Comparison of ENCODE assay signal across 10 mouse cellular contexts in genomic region chr11:11828251-11828650, GRCm38 (mm10). TPM values are rescaled to one million over a fixed set of nuclear protein-coding genes. Genes with fewer than 3 reads are reported as not detected.
A peak's percentile ranks its signal among the peaks of the same experiment; 100 is the strongest.
DNase-seq lines count a peak whose midpoint lies in the region; ATAC-seq and TF ChIP-seq lines count a peak whose summit lies in the region.
"Had no signal": no experiment of that assay in that cellular context is flagged by ENCODE, and none has a peak within 500 bp of the region (broad histone marks: within the 10 kb centered on the region; RNA-seq: fewer than 3 reads in every experiment).

No protein-coding gene starts in this region.

- no peaks in the 10 kb centered on the region for H3K9me3 ChIP-seq in forebrain, embryonic 10.5 days
- H3K9me3 ChIP-seq in forebrain, postnatal 0 days (ENCODE audit: low read length) = no peaks in the 10 kb centered on the region
- no peaks in the 10 kb centered on the region for H3K9me3 ChIP-seq in midbrain, embryonic 10.5 days (replicated peaks)
- H3K9me3 ChIP-seq in midbrain, postnatal 0 days (ENCODE audit: low read length) = no peaks in the 10 kb centered on the region
- no peaks in the 10 kb centered on the region for H3K9me3 ChIP-seq in intestine, embryonic 16.5 days (ENCODE audit: control insufficient read depth, low read length)
- no peaks in the 10 kb centered on the region for H3K9me3 ChIP-seq in stomach, embryonic 15.5 days

- H3K4me1 ChIP-seq in forebrain, embryonic 10.5 days = peaks cover 95% of the 10 kb centered on the region
- H3K4me1 ChIP-seq in forebrain, postnatal 0 days (ENCODE audit: insufficient read depth) = no peaks in the 10 kb centered on the region
- H3K4me1 ChIP-seq in midbrain, embryonic 10.5 days = peaks cover 93% of the 10 kb centered on the region
- no peaks in the 10 kb centered on the region; the same call in 1 of the 2 replicates for H3K4me1 ChIP-seq in midbrain, postnatal 0 days (ENCODE audit: insufficient read depth, low read length)
- H3K4me1 ChIP-seq in intestine, embryonic 16.5 days (ENCODE audit: control insufficient read depth, insufficient read depth, low read length) = peaks cover 50% of the 10 kb centered on the region
- peaks cover 62% of the 10 kb centered on the region for H3K4me1 ChIP-seq in stomach, embryonic 15.5 days

- no peak overlapping the region for H3K9ac ChIP-seq in forebrain, postnatal 0 days
- H3K9ac ChIP-seq in midbrain, postnatal 0 days (replicated peaks; ENCODE audit: low read length, poor library complexity, severe bottlenecking) = no peak overlapping the region
- H3K9ac ChIP-seq in intestine, embryonic 16.5 days (ENCODE audit: low read depth, low read length) = 0 out of 2 replicates have a peak overlapping the region, but pooled peaks have one; percentile 2
- H3K9ac ChIP-seq in stomach, embryonic 15.5 days = no peak overlapping the region

- no peak overlapping the region for H3K4me2 ChIP-seq in forebrain, postnatal 0 days (ENCODE audit: low read depth)
- no peak overlapping the region for H3K4me2 ChIP-seq in midbrain, postnatal 0 days (ENCODE audit: low read depth, low read length, poor library complexity, severe bottlenecking)
- H3K4me2 ChIP-seq in intestine, embryonic 16.5 days (ENCODE audit: low read depth, low read length) = no peak overlapping the region
- H3K4me2 ChIP-seq in stomach, embryonic 15.5 days = peak overlapping the region; percentile 32; the same call in 1 of the 2 replicates

- peaks cover 56% of the 10 kb centered on the region for H3K27me3 ChIP-seq in forebrain, embryonic 10.5 days (ENCODE audit: poor library complexity, severe bottlenecking)
- H3K27me3 ChIP-seq in forebrain, postnatal 0 days (ENCODE audit: insufficient read depth, low read length) = 0 out of 2 replicates have a peak, but pooled peaks cover 4% of the 10 kb centered on the region
- no peaks in the 10 kb centered on the region; the same call in none of the 2 replicates for H3K27me3 ChIP-seq in midbrain, embryonic 10.5 days (ENCODE audit: low read depth, poor library complexity, severe bottlenecking)
- H3K27me3 ChIP-seq in midbrain, postnatal 0 days (ENCODE audit: insufficient read depth, low read length) = no peaks in the 10 kb centered on the region
- H3K27me3 ChIP-seq in intestine, embryonic 16.5 days (replicated peaks; ENCODE audit: control insufficient read depth, insufficient read depth, low read length) = no peaks in the 10 kb centered on the region
- H3K27me3 ChIP-seq in stomach, embryonic 15.5 days (replicated peaks) = no peaks in the 10 kb centered on the region

- TF ChIP-seq CTCF in forebrain, postnatal 0 days (IDR thresholded peaks at IDR 0.05; ENCODE audit: low read depth) = no peak
- no peak for TF ChIP-seq CTCF in midbrain, postnatal 0 days (IDR thresholded peaks at IDR 0.05)

- ATAC-seq in forebrain, postnatal 0 days = no peak
- ATAC-seq in midbrain, postnatal 0 days (ENCODE audit: low FRiP score) = no peak
- 0 out of 2 replicates have a peak, but pooled peaks have one; percentile 8 for ATAC-seq in intestine, embryonic 16.5 days
- no peak for ATAC-seq in stomach, embryonic 15.5 days (ENCODE audit: insufficient read depth, low FRiP score, low read depth)

- DNase-seq in forebrain, embryonic 10.5 days (ENCODE audit: extremely low spot score, low spot score) = peak; percentile 67
- no peak for DNase-seq in forebrain, postnatal 0 days
- peak; percentile 47 for DNase-seq in midbrain, embryonic 10.5 days (ENCODE audit: low spot score)
- no peak for DNase-seq in midbrain, postnatal 0 days (ENCODE audit: low spot score)
- no peak for DNase-seq in layer of hippocampus, postnatal 14 days (ENCODE audit: low spot score in 2 of 2)
- no peak for DNase-seq in lung, postnatal 10 days
- DNase-seq: adrenal gland, adult 8-10 months; kidney, postnatal 36 days had no signal

- peak overlapping the region; percentile 84 for H3K27ac ChIP-seq in forebrain, embryonic 10.5 days
- H3K27ac ChIP-seq in forebrain, postnatal 0 days (ENCODE audit: low read depth, low read length) = no peak overlapping the region
- H3K27ac ChIP-seq in midbrain, embryonic 10.5 days (replicated peaks) = peak overlapping the region; percentile 83
- H3K27ac ChIP-seq in midbrain, postnatal 0 days (ENCODE audit: low read depth, low read length) = no peak overlapping the region
- H3K27ac ChIP-seq in intestine, embryonic 16.5 days (ENCODE audit: low read length) = peak overlapping the region; percentile 70
- H3K27ac ChIP-seq in stomach, embryonic 15.5 days = peak overlapping the region; percentile 91

- WGBS in forebrain, embryonic 10.5 days = 14% methylated on average over 5 of the region's 5 CpGs
- WGBS in forebrain, postnatal 0 days = 28% methylated on average over 5 of the region's 5 CpGs
- WGBS in midbrain, embryonic 10.5 days = 32% methylated on average over 5 of the region's 5 CpGs
- WGBS in midbrain, postnatal 0 days = 36% methylated on average over 5 of the region's 5 CpGs
- WGBS in intestine, embryonic 16.5 days = 40% methylated on average over 5 of the region's 5 CpGs
- 46% methylated on average over 5 of the region's 5 CpGs for WGBS in stomach, embryonic 15.5 days

- H3K4me3 ChIP-seq in forebrain, embryonic 10.5 days = peak overlapping the region; percentile 14; the same call in 1 of the 2 replicates
- no peak overlapping the region for H3K4me3 ChIP-seq in forebrain, postnatal 0 days (ENCODE audit: low read depth, low read length)
- H3K4me3 ChIP-seq in midbrain, embryonic 10.5 days = no peak overlapping the region
- H3K4me3 ChIP-seq in midbrain, postnatal 0 days (ENCODE audit: low read depth, low read length) = no peak overlapping the region
- H3K4me3 ChIP-seq in intestine, embryonic 16.5 days (ENCODE audit: low read length) = no peak overlapping the region
- H3K4me3 ChIP-seq in stomach, embryonic 15.5 days (replicated peaks) = no peak overlapping the region

- H3K36me3 ChIP-seq in forebrain, embryonic 10.5 days (replicated peaks) = no peaks in the 10 kb centered on the region
- no peaks in the 10 kb centered on the region for H3K36me3 ChIP-seq in forebrain, postnatal 0 days (ENCODE audit: insufficient read depth)
- no peaks in the 10 kb centered on the region for H3K36me3 ChIP-seq in midbrain, embryonic 10.5 days
- H3K36me3 ChIP-seq in midbrain, postnatal 0 days (ENCODE audit: insufficient read depth, low read length) = no peaks in the 10 kb centered on the region
- no peaks in the 10 kb centered on the region for H3K36me3 ChIP-seq in intestine, embryonic 16.5 days (ENCODE audit: control insufficient read depth, insufficient read depth, low read length)
- H3K36me3 ChIP-seq in stomach, embryonic 15.5 days = no peaks in the 10 kb centered on the region

RNA-seq across cellular contexts. Expression of gene Fignl1, which starts 19.5 kb away (rescaled TPM):
- polyA plus RNA-seq in forebrain, embryonic 10.5 days (2016; fragmentation: Nextera tagmentation; extraction: Ambion mirVana) = 101 and 114 TPM in 2 replicates
- 4.8 and 7.8 TPM in 2 replicates for total RNA-seq in forebrain, postnatal 0 days (2014; rRNA removed)
- polyA plus RNA-seq in forebrain, postnatal 0 days (2015; fragmentation: Nextera tagmentation; extraction: Ambion mirVana) = 4.4 and 4.9 TPM in 2 replicates
- polyA plus RNA-seq in midbrain, embryonic 10.5 days (2016; fragmentation: Nextera tagmentation; extraction: Ambion mirVana) = 103 and 112 TPM in 2 replicates
- 4.4 and 5.2 TPM in 2 replicates for total RNA-seq in midbrain, postnatal 0 days (2014; rRNA removed)
- 2.2 and 3.7 TPM in 2 replicates for polyA plus RNA-seq in midbrain, postnatal 0 days (2015; fragmentation: Nextera tagmentation; extraction: Ambion mirVana)
- 38.1 and 40.4 TPM in 2 replicates for polyA plus RNA-seq in intestine, embryonic 16.5 days (2015; fragmentation: Nextera tagmentation; extraction: Ambion mirVana)
- 54.1 and 54.4 TPM in 2 replicates for polyA plus RNA-seq in stomach, embryonic 15.5 days (2015; fragmentation: Nextera tagmentation; extraction: Ambion mirVana)
- total RNA-seq in layer of hippocampus, postnatal 14 days (2021) = 1 to 10 TPM; 1.0 to 2.1 TPM

Comparison
In these comparisons a context has a peak if more than half of its experiments do, and no peak if none do; other contexts are left out.
1. DNase-seq: peak in forebrain, embryonic 10.5 days (single experiment) and midbrain, embryonic 10.5 days (single experiment); none in forebrain, postnatal 0 days (single experiment), midbrain, postnatal 0 days (single experiment), layer of hippocampus, postnatal 14 days (0 of 2) and lung, postnatal 10 days (single experiment).
2. H3K27ac ChIP-seq: peak in forebrain, embryonic 10.5 days (single experiment), midbrain, embryonic 10.5 days (single experiment), intestine, embryonic 16.5 days (single experiment) and stomach, embryonic 15.5 days (single experiment); none in forebrain, postnatal 0 days (single experiment) and midbrain, postnatal 0 days (single experiment).